Mouse (Mus musculus) layer of hippocampus, adult 9-10 months (tissue): ENCODE data around the gene Dlx4.
A peak's percentile ranks its signal among the peaks of the same experiment; 100 is the strongest.

ENCODE experiments used
- DNase-seq: peaks from one replicate; pipeline ENCODE4 v3.0.0; 2022; ENCODE audit warnings: low spot score

Dlx4 gene

GRCm38 (mm10) chr11:95142980-95143575 lies 3.0 kb downstream of the Dlx4 start:
- no peak for DNase-seq

- DNase-seq: no peak
Observed at GRCm38 (mm10) chr11:95142258-95142657, 3.8 kb downstream of the Dlx4 start.

GRCm38 (mm10) chr11:95139871-95140270 lies 6.2 kb downstream of the Dlx4 start:
- DNase-seq: no peak

- no peak for DNase-seq
Observed at GRCm38 (mm10) chr11:95137281-95137680, 8.8 kb downstream of the Dlx4 start.

- DNase-seq: no peak
Observed at GRCm38 (mm10) chr11:95133321-95133720, 12.7 kb downstream of the Dlx4 start.

GRCm38 (mm10) chr11:95130668-95131252 lies 15.3 kb downstream of the Dlx4 start:
- no peak for DNase-seq

- no peak for DNase-seq
Observed at GRCm38 (mm10) chr11:95128359-95128758, 17.7 kb downstream of the Dlx4 start.

GRCm38 (mm10) chr11:95126272-95127245 lies 19.5 kb downstream of the Dlx4 start:
- DNase-seq: no peak

- no peak for DNase-seq
Observed at GRCm38 (mm10) chr11:95125366-95125948, 20.6 kb downstream of the Dlx4 start.

GRCm38 (mm10) chr11:95122100-95122489 lies 24.0 kb downstream of the Dlx4 start:
- no peak for DNase-seq

GRCm38 (mm10) chr11:95121161-95122099 lies 24.6 kb downstream of the Dlx4 start:
- DNase-seq: no peak

- no peak for DNase-seq
Observed at GRCm38 (mm10) chr11:95120633-95121020, 25.4 kb downstream of the Dlx4 start.

GRCm38 (mm10) chr11:95119990-95120632 lies 26.0 kb downstream of the Dlx4 start, which contains the start of gene Dlx3:
Dlx3 (plus strand) TSS chr11:95120119.
- no peak for DNase-seq

- DNase-seq: peak; percentile 48
Observed at GRCm38 (mm10) chr11:95118505-95118904, 27.6 kb downstream of the Dlx4 start.

GRCm38 (mm10) chr11:95117030-95117429 lies 29.0 kb downstream of the Dlx4 start:
- DNase-seq: peak; percentile 59

GRCm38 (mm10) chr11:95110081-95110480 lies 36.0 kb downstream of the Dlx4 start:
- no peak for DNase-seq

- DNase-seq: no peak
Observed at GRCm38 (mm10) chr11:95109000-95109399, 37.1 kb downstream of the Dlx4 start.

GRCm38 (mm10) chr11:95106440-95107236 lies 39.4 kb downstream of the Dlx4 start:
- peak; percentile 63 for DNase-seq

GRCm38 (mm10) chr11:95105274-95105874 lies 40.7 kb downstream of the Dlx4 start:
- DNase-seq: no peak

GRCm38 (mm10) chr11:95104266-95104665 lies 41.8 kb downstream of the Dlx4 start:
- no peak for DNase-seq
